Mouse (Mus musculus) T-cell, adult 2 months (primary cell): ENCODE data around the gene Srsf3.
"Not testable (repeated sequence)": the region's sequence is repeated elsewhere in the genome, so short reads cannot be mapped to it uniquely, and the experiment has no call there.

ENCODE experiments used
- DNase-seq: peaks from one replicate; pipeline ENCODE4 v3.0.0; 2022; ENCODE audit warnings: low spot score

The Srsf3 gene

DNA sequence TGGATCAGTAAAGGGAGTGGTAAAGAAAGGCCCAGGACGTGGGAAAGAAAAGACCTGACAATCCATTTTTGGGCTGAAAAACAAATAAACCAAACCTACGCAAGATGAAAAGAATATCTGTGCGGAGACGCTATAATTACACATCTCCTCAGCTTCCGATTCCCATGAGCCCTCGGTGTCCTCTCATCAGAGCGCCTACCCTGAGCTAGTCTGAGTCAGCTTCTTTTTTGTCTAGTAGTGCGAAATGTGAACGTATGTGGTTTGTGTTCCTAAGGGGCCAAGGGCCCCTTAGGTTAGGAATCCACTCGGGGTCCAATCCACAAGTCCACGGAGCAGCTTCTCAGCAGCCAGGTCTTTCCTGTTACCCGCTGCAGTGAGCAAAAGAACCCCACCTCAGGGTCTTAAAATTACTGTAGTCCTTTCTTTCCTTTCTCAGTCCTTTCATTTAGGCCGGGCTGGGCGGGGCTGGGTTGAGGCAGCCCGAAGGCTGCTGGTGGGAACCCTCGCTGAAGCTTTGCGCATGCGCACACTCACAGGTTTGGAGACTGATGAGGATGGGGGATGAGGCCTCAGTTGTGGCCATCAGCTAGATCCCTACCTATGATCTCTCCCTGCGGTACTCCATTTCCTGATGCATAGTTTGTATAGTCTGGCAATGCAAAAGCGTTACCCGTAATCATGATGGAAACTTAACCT, 33.0 kb downstream of the Srsf3 start:
- no peak for DNase-seq

DNA sequence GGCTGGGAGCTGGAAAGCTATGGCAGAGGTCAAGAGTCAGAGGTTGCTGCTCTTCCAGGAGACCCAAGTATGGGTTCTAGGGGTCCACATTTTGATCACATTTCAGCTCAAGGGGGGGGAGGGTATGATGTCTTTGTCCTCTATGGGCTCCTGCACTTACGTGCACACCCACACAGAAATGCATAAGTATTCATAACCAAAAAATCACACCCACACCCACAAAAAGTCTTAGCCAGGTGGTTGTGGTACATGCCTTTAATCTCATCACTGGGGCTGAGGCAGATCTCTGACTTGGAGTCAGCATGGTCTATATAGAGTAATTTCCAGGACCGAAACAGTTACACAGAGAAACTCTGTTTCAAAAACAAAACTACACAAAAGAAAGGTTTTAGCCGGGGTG, 33.5 kb downstream of the Srsf3 start:
- DNase-seq: no peak

DNA sequence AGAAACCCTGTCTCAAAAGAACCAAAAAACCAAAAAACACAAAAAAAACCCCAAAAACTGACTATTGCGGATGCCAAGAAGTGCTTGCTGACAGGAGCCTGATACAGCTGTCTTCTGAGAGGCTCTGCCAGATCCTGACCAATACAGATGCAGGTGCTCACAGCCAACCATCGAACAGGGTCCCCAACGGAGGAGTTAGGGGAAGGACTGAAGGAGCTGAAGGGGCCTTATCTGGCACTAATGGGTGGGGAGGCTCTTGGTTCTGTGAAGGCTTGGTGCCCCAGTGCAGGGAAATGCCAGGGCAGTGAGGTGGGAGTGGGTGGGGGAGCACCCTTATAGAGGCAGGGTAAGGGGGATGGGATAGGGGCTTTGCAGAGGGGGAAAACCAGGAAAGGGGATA, 35.0 kb downstream of the Srsf3 start:
- not testable (repeated sequence) for DNase-seq

DNA sequence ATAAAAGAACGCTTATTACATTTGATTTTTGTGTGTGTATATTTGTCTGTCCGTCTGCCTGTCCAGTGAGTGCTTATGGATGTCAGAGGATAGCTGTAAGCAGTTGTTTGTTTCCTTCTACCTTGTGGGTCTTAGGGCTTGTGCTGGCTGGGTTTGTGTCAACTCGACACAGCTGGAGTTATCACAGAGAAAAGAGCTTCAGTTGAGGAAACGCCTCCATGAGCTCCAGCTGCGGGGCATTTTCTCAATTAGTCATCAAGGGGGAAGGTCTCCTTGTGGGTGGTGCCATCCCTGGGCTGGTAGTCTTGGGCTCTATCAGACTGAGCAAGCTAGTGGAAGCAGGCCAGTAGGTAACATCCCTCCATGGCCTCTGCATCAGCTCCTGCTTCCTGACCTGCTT, 35.4 kb downstream of the Srsf3 start:
- no peak for DNase-seq

DNA sequence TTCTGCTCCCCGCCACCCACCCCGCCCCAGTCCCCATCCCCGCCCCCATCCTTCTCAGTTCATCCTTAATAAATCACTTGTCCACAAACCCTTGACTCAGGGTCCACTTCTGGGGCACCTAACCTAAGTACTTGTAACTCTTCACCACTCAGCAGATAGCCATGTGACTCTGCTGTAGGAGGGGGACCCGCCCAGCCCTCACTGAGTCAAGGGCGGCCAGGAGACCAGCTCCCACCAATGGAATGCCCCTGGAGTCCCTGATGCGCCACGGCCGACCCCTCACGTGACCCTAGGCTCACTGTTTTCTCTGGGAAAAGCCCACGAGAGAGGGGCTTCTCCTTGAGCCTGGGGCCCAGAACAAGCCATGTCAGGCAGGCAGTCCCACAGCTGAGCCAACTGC, 36.6 kb downstream of the Srsf3 start:
- no peak for DNase-seq

DNA sequence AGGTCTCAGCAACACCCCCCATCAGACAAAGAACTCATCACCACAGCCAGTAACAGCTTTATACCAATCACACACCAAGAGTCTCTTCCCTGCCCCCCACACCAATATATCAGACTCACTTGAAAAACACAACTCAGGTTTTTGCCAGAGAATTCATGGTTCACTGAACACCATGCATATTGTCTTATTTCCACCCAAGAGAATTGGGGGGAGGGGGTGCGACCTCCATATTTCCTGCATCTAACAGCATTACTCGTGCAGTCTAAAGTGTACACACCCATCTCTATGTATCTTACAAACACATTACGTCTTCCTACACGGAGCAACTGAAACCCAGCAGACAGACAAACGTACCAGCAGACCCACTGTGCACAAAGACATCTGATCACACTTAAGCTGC, 39.4 kb downstream of the Srsf3 start:
- no peak for DNase-seq

DNA sequence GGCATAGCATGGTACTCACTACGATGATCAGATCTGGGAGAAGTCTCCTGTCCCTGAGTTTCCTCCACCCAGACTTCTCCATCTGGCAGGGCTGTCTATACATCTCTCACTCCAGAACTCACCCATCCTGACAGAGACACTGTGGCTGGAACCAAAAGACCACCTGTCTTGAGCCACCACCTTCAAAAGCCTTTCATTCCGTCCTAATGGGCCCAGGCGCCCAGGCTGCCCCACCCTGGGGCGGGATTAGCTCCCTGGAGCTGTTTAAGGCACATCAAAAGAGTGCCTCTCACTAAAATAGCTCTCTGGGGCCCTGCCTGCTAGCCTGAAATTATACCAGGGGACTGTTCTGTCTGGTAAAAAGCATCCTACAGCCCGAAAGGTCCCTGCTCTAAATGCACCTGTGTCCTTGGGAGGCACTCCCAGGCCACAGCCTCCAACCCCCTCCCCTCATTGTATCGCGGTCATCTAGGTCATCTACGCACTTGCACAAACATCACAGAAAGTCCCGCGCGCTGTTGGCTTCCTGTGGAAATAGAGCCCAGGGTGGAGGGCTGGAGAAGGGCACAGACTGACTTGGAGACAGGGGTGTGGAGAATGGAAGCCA, 40.4 kb downstream of the Srsf3 start:
- DNase-seq: no peak

DNA sequence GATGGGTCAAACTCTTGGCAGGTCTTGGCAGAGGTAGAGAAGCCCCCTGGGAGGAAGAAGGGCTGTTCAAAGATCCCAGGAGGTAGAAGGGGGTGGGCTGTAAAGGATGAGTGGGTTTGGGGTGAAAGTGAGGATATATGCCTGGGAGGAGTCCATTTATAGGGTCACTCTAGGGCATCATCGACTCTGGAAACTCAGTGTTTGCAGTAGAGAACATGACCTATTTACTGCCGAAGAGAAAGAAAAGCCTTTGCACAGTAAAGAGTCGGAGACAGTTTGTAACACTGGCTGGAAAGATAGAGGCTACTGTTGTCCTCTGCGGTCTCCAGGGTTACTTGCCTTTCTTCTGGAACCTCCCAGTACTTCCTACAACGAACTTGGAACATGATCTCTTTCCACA, 40.9 kb downstream of the Srsf3 start:
- no peak for DNase-seq

DNA sequence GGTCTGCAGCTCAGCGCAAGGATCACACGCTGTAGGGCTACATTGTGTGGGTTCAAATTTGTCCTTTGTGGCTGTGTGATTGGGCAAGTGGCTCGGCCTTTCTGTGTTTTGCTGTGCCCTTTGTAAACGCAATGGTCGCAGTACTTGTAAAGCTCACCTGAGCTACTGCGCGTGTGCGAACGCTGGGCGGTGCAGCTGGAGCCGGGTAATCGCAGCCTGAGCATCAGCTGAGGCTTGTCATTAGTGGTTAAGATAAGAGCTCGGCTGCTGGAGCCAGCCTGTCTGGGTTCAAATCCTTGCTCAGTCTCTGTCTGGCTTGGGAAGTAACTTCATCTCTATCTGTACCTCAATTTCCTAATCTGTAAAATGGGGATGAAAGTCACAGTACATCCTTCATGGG, 41.7 kb downstream of the Srsf3 start:
- no peak for DNase-seq

DNA sequence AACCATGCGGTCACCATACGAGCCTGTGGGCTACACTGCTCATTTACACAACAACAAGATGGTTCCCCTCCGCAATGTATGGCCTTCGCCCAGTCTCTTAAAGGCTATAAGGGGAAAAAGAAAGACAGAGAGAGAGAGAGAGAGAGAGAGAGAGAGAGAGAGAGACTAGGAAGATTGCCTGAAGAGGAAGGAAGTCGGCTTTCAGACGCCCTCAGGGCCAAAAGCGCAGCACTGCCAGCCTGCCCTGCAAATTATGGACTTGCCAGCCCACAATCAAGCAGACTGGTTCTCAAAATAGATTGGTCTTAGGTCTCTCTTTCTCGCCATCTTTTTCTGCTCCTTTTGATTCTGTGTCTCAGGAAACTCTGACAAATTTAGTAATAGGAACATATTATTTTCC, 43.8 kb downstream of the Srsf3 start:
- DNase-seq: no peak

DNA sequence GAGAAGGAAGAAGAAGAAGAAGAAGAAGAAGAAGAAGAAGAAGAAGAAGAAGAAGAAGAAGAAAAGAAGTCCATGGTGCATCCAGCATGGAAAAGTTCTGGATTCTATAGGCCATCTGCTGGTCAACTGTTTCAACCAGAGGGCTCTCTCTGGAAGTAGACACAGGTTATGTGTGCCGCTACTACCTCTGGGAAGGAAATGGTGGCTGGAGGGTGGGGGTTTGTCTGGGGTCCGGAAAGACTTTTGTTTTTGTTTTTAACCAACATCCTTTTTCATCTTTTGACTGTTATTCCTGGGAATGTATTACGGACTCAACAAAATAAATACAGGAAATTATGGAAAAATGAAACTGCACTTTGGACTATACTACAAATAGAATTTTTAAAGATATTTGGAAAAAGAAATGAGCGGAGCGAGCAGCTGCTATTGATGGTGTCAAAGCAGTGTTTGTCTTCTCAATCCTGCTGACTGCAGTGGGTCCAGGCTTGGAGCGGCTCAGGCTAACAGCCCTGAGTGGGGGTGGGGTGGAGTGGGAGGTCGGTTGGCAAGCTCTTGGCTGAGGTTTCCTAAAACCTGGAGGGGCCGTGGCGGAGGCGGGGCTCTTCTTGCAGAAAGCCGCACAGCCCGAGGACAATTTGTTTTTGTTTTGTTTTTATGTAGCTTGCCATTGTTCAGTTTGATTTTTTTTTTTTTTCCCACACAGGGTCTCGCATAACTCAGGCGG, 45.5 kb downstream of the Srsf3 start:
- no peak for DNase-seq

DNA sequence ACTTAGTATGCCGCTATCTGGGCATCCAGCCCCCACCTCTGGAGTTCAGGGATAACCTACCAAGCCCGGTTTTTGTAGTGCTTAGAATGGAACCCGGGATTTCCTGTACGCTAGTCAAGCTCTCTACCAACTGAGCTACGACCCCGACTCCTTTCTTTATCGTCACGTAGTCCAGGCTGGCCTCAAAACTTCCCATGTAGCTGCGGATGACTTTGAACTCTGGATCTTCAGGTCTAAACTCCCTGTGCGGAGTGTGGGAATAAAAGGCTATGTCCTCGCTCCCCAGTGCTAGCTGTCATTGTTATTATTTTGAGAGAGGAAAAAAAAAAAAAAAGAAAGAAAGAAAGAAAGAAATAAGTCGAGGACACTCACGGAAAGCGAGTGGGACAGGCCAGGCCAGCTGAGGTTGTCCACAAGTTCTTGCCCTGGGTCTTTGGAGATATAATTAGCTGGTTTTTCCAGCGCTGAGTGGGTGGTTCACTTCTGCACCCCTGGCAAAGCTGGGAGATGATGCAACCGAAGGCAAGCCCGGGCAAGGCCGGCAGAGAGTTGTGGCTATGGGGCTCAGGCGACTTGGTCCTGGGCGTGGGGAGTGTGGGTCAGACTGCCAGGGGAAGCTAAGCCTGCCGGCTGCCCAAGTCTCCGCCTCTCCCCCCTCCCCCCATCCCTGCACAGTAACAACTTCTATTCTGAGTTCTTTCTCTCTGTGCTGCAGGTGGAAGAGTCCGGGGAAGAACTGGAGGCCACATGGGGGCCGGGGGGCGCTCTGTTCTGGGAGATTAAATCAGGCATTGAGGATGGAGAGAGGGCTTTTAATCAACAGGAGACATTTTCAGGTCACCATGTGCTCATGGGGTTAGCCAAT, 46.3 kb downstream of the Srsf3 start:
- DNase-seq: no peak

DNA sequence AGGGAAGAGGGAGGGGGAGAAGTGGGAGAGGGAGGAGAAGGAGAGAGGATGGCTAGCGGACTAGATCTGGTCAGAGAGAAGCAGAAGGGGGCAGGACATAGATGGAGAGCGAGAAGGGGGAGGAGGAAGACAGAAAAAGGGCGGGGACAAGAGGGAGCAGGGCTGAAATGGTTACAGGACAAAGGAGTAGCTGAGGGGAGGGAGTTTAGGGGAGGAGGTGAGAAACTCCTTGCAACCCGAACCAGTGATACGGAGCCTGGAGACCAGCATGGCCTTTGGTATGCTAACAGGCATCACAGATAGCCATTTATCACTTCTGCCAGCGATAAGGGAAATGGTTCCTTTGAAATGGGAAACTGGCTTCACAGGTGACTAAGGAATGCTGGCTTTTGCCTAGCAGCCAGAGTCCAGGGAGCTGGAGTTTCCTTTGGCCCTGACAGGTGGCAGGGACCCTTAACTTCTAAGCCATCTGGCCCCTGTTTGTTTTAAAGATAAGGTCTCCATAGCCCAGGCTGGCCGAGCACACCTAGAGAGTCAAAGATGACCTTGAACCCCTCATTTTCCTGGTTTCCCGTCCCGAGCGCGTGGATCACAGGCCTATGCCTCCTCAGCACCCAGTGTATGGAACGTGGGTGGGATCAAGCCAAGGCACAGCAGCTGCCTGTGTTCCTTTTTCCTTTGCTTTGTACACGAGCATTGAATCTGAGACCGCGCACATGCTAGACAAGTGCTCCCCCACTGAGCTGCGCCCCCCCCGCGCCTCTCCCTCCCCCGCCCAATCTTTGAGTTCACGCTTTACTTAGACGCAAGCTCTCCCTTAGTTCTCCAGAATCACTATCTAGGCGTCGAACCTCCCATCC, 48.6 kb downstream of the Srsf3 start:
- DNase-seq: no peak

DNA sequence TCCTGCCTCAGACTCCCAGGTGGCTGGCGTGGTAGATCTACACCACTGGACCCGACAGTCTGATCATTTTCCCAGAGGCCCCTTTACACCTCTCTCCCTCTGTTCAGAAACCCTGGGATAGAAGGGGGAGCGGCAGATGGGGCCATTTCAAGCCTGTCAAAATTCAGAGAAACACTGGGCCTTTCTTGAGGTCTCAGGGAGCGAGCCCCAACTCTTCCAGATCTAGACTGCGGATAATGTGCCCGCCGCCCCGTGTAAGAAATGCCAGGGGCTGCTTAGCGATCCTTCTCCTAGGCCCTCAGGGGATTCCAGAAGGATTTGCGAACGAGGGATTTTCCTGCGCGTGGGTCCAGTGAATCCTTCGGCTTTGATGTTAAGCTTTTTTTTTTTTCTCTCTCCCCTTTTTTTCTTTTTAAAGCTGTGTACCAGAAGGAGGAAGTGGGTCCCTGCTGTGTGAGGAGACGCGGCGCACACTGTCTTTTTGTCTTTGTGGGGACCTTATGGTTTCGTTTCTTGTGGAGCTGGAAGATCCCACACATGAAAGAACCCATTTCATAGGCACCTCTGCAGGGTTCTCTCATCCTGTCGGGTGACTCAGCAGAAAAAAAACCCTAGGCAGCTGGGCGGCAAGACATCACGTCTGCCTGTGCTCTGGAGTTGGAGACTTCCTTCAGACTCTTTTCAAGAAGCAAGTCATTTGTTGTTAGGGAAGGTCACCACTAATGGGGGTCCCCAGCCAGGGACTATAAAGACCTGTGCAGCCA, 49.4 kb downstream of the Srsf3 start:
- peak; percentile 76 for DNase-seq

DNA sequence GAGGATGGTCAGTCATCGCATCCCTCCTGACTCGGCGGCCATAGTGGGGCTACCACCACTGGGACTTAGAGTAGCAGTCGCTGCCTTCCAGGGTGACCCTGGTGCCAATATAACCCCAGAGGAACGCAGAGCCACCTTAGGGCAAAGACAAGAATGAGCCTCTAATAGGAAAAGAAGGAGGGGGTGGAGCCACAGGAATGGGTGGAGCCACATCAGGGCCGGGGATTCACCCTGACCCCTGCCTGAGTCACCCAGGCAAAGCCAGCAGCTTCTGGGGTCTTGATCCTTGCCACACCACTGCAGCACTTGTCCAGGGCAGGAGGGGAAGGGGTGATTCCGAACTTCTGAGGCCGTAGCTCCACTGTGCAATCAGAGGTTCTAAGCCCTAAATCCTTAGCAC, 51.2 kb downstream of the Srsf3 start:
- DNase-seq: no peak

DNA sequence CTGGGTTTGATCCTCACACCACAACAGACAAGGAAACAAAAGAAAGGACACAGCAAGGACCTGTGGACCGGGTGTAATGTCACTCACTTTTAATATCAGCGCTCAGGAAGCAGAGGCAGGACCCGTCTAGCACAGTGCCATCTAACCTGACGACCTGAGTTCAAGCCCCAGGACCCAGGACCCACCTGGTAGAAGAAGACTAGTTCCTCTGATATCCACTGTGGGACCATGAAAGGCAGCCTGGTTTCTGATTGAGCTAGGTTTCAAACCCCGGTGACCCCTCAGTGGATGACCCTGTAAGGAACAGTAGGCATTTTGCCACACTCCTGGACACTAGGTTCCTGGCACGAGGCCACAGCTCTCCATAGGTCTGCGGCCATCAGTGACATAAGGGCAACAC, 52.2 kb downstream of the Srsf3 start:
- DNase-seq: no peak

DNA sequence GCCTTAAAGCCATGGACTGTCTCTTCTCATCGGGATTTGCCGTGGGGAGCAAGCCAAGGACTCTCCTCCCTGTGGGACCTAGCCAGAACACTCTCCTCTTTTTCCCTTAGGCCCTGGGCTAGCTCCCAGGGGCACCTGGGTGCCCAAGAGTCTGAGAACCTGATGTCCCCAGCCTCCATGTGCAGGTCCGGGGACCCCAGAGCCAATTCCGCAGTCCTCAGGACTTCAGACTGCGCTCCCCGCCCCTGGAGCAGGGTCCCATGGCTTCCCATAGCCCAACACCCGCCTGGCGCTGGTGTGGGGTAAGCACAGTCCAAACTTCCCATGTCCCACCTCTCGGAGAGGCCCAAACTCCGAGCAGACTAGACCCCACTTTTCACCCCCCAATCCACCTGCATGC, 52.8 kb downstream of the Srsf3 start:
- no peak for DNase-seq

DNA sequence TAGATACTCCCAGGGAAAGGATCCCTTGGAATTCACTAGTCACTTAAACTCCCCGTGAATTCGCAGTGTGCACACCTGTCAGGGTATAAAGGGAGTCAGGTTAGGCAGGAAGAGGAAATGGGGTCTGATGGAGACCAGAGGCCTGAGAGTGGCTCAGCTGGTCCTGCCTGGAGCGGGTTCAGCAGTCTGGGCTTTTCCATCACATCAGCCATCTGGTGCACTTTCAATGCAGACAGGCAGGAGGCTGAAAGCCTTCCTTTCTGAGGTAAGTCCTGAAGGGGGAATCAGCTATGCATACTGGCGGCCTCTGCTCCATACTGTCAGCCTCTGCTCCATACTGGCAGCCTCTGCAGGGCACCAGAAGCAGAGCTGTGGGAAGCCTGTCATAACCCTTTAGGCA, 54.5 kb downstream of the Srsf3 start:
- DNase-seq: no peak

DNA sequence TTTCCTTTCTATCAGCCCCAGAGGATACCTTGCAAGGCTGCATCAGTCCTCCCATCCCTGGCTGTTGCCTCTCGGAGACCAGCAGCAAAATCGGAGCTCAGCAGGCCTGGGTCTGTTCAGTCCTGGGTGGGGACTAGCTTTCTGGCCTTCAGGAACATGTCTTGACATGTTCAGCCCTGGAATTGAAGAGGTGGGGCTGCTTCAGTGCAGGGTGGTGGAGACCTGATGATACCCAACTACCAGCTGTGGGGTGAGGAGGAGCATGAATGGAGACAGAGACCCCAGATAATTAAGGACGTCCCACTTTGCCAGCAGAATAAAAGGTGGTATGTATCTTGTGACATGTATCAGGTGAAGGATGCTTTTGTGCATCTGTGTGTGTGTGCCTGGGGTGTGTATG, 58.3 kb downstream of the Srsf3 start, which contains the start of gene Cdkn1a:
Gene Cdkn1a, plus strand, starts transcription at position 201 of the 400 bp plus-strand sequence.
- DNase-seq: no peak

DNA sequence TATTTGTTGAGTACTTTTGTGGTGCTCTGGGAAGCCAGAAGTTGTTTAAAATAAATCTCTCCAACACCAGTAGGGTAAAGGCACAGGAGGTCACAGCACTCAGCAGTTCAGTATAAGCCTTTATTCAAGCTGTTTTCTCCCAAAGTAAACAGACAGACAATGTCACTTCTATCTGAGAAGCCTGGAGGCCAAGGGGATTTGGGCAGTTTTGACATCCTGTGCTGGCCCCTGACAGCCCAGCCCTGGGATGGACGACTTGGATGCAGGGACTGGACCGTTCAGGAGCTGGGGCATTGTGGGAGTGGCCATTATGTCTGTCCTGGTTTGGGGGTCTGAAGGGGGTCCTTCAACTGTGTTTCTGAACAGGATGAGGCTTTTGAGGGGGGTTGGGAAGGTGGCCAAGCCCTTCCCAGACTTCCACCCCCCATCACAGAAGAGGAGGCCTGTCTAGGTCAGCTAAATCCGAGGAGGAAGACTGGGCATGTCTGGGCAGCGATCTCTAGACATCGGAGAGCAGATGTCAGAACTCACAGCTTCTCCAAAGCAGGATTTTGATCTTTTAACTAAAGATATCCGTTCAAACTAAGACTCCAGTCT, 59.0 kb downstream of the Srsf3 start:
- no peak for DNase-seq
